In genomic region chr4:143027292-143027691, GRCm38 (mm10) we compare ENCODE assay signal across 8 mouse cellular contexts.
DNase-seq lines count a peak whose midpoint lies in the region; ATAC-seq and TF ChIP-seq lines count a peak whose summit lies in the region.

No protein-coding gene starts in this region.

- no peak for ATAC-seq in heart, postnatal 0 days (ENCODE audit: insufficient read depth, low read depth)
- peak; percentile 73; the same call in 1 of the 2 replicates for ATAC-seq in frontal cortex, adult (ENCODE audit: low TSS enrichment)
- ATAC-seq in midbrain, embryonic 16.5 days, result peak; percentile 82

- peak; percentile 91 for TF ChIP-seq CTCF in heart, postnatal 0 days (IDR thresholded peaks at IDR 0.05; ENCODE audit: low read depth)

- no peak for TF ChIP-seq EP300 in heart, postnatal 0 days (IDR thresholded peaks at IDR 0.05; ENCODE audit: low read depth)

- H3K27me3 ChIP-seq in heart, postnatal 0 days (ENCODE audit: control insufficient read depth, insufficient read depth, low read length), result peaks cover 6% of the 10 kb centered on the region; the same call in 1 of the 2 replicates
- no peaks in the 10 kb centered on the region for H3K27me3 ChIP-seq in midbrain, embryonic 16.5 days (ENCODE audit: control insufficient read depth, insufficient read depth, low read depth, low read length)
- H3K27me3 ChIP-seq in splenic B cell, adult 2 months (ENCODE audit: control insufficient read depth, insufficient read depth, low read length, poor library complexity, severe bottlenecking), result no peaks in the 10 kb centered on the region

- intact Hi-C loops in heart, postnatal 25 days (cut with DNase I), result loop anchor here (1.0 to 10.0 kb wide), 2 partner anchors 212 to 298 kb away; no protein-coding TSS in a partner anchor
- intact Hi-C loops in left cerebral cortex, postnatal 36 days (cut with DNase I), result loop anchor here (1.0 to 10.0 kb wide), 4 partner anchors 122 to 772 kb away; no protein-coding TSS in a partner anchor

- DNase-seq in heart, postnatal 0 days (ENCODE audit: low spot score), result peak; percentile 32
- no peak for DNase-seq in heart, postnatal 25 days (ENCODE audit: low spot score)
- DNase-seq in cerebellum, adult 9-11 months, result peak; percentile 45
- DNase-seq in kidney, adult 11 months, result peak; percentile 29
- DNase-seq in left cerebral cortex, postnatal 36 days (ENCODE audit: low spot score in 2 of 2), result peak; percentile 47 to 64
- DNase-seq in splenic B cell, adult 2 months (ENCODE audit: low read depth, low spot score), result peak; percentile 65

- H3K9ac ChIP-seq in heart, postnatal 0 days (replicated peaks; ENCODE audit: low read depth, low read length), result no peak overlapping the region
- no peak overlapping the region for H3K9ac ChIP-seq in midbrain, embryonic 16.5 days (ENCODE audit: low read depth, low read length)

- no peak overlapping the region for H3K4me3 ChIP-seq in heart, postnatal 0 days (ENCODE audit: low read depth, low read length)
- no peak overlapping the region for H3K4me3 ChIP-seq in midbrain, embryonic 16.5 days (ENCODE audit: low read depth, low read length)

- H3K9me3 ChIP-seq in heart, postnatal 0 days (replicated peaks; ENCODE audit: control insufficient read depth, low read length), result no peaks in the 10 kb centered on the region
- H3K9me3 ChIP-seq in midbrain, embryonic 16.5 days (replicated peaks; ENCODE audit: control insufficient read depth, low read length, poor library complexity, severe bottlenecking), result no peaks in the 10 kb centered on the region; the same call in 1 of the 2 replicates

- no peak overlapping the region for H3K27ac ChIP-seq in heart, postnatal 0 days (ENCODE audit: low read depth)
- H3K27ac ChIP-seq in midbrain, embryonic 16.5 days (ENCODE audit: low read length), result no peak overlapping the region

- no peak overlapping the region for H3K4me2 ChIP-seq in heart, postnatal 0 days (ENCODE audit: low read depth, low read length)
- H3K4me2 ChIP-seq in midbrain, embryonic 16.5 days (ENCODE audit: low read length), result no peak overlapping the region

- no peaks in the 10 kb centered on the region for H3K4me1 ChIP-seq in heart, postnatal 0 days (ENCODE audit: control insufficient read depth, insufficient read depth)
- H3K4me1 ChIP-seq in midbrain, embryonic 16.5 days (ENCODE audit: control insufficient read depth, insufficient read depth, low read length), result no peaks in the 10 kb centered on the region

- no peaks in the 10 kb centered on the region for H3K36me3 ChIP-seq in heart, postnatal 0 days (replicated peaks; ENCODE audit: control insufficient read depth, insufficient read depth, low read length)
- no peaks in the 10 kb centered on the region for H3K36me3 ChIP-seq in midbrain, embryonic 16.5 days (ENCODE audit: control insufficient read depth, insufficient read depth, low read length)
- no peaks in the 10 kb centered on the region for H3K36me3 ChIP-seq in splenic B cell, adult 2 months (ENCODE audit: control insufficient read depth, insufficient read depth, low read length, poor library complexity, severe bottlenecking)

- 5% methylated on average over 5 of the region's 5 CpGs for WGBS in heart, postnatal 0 days
- 5% methylated on average over 5 of the region's 5 CpGs for WGBS in midbrain, embryonic 16.5 days
